Mouse (Mus musculus) hindbrain, embryonic 13.5 days (tissue): ENCODE results near the gene Prkag2. TPM values are rescaled to one million over a fixed set of nuclear protein-coding genes. Genes with fewer than 3 reads are reported as not detected.

Experiments
- ATAC-seq: fragments of 200-750 bp; cut with Nextera tagmentation; 2 replicates; pipeline ENCODE4 v1.8.0; 2017; ENCODE audit warnings: moderate TSS enrichment; ENCODE audit not compliant: low FRiP score
- H3K27ac ChIP-seq: fragments of 300-500 bp; sonication (generic); 2 replicates; pipeline ENCODE4 v1.5.1; 2015; ENCODE audit warnings: inconsistent platforms, mild to moderate bottlenecking, moderate library complexity
- H3K27me3 ChIP-seq: fragments of 300-500 bp; sonication (generic); 2 replicates; pipeline ENCODE4 v1.6.1; 2015; ENCODE audit warnings: mild to moderate bottlenecking, inconsistent platforms
- H3K36me3 ChIP-seq: fragments of 300-500 bp; sonication (generic); 2 replicates; pipeline ENCODE4 v1.6.1; 2015; ENCODE audit warnings: mild to moderate bottlenecking, inconsistent platforms
- H3K4me1 ChIP-seq: fragments of 300-500 bp; sonication (generic); replicated peaks from 2 replicates; pipeline ENCODE4 v1.6.1; 2015; ENCODE audit warnings: inconsistent platforms
- H3K4me2 ChIP-seq: fragments of 300-500 bp; sonication (generic); 2 replicates; pipeline ENCODE4 v1.6.1; 2015; ENCODE audit warnings: inconsistent platforms, mild to moderate bottlenecking, moderate library complexity
- H3K4me3 ChIP-seq: fragments of 300-500 bp; sonication (generic); 2 replicates; pipeline ENCODE4 v1.5.1; 2015; ENCODE audit warnings: mild to moderate bottlenecking, inconsistent platforms
- H3K9ac ChIP-seq: fragments of 300-500 bp; sonication (generic); 2 replicates; pipeline ENCODE4 v1.6.1; 2015; ENCODE audit warnings: mild to moderate bottlenecking, inconsistent platforms
- H3K9me3 ChIP-seq: fragments of 300-500 bp; sonication (generic); 2 replicates; pipeline ENCODE4 v1.6.1; 2016; ENCODE audit warnings: inconsistent platforms
- WGBS: fragments of 180-500 bp; shearing (Covaris S2); methylation state at CpG from one replicate; pipeline ENCODE4 v1.1.7; 2015; 5-methylcytosine and 5-hydroxymethylcytosine counted together
- polyA plus RNA-seq: library from polyadenylated mRNA; unstranded; fragments of >200 nt; fragmentation: Nextera tagmentation; extraction: Ambion mirVana; gene quantifications from 2 replicates; pipeline ENCODE4 v1.2.1, GENCODE M21; 2015

Prkag2 gene
- polyA plus RNA-seq, 1 experiment from 2014 or later: 82.3 TPM

DNA sequence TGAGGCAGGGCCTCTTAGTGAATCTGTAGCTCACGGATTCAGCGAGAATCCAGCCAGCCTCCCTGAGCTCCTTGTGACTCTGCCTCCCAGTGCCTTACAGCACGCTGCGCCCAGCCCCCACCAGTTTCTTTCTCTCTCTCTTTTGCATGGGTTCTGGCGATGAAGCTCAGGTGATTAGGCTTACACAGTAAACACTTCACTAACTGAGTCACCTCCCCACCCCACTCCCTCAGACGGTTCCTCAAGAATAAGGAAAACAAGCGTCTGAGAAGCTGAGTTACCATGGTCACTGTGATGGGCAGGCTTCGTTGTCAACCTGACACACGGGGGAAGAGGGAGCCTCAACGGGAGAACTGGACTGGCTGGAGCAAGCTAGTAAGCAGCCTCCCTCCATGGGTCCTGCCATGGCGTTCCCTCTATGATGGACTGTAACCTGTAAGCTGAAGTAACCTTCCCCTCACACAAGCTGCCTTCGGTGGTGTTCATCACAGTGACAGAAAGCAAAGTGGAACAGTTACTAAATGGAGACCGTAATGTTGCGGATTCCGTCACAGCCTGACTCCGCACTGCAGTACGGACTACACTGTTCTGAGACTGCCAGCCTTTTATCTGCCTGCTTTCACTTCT is 37.8 kb downstream of the Prkag2 start:
- Histone ChIP-seq H3K36me3 (no peaks in the 10 kb centered on the region), H3K9me3 (no peaks in the 10 kb centered on the region), H3K4me3 (no peak overlapping the region), H3K9ac (no peak overlapping the region), H3K27ac (no peak overlapping the region), H3K27me3 (peaks cover 29% of the 10 kb centered on the region), H3K4me1 (peaks cover 55% of the 10 kb centered on the region), H3K4me2 (no peak overlapping the region)
- ATAC-seq: no peak
- WGBS: 46% methylated on average over 17 of the region's 17 CpGs

DNA sequence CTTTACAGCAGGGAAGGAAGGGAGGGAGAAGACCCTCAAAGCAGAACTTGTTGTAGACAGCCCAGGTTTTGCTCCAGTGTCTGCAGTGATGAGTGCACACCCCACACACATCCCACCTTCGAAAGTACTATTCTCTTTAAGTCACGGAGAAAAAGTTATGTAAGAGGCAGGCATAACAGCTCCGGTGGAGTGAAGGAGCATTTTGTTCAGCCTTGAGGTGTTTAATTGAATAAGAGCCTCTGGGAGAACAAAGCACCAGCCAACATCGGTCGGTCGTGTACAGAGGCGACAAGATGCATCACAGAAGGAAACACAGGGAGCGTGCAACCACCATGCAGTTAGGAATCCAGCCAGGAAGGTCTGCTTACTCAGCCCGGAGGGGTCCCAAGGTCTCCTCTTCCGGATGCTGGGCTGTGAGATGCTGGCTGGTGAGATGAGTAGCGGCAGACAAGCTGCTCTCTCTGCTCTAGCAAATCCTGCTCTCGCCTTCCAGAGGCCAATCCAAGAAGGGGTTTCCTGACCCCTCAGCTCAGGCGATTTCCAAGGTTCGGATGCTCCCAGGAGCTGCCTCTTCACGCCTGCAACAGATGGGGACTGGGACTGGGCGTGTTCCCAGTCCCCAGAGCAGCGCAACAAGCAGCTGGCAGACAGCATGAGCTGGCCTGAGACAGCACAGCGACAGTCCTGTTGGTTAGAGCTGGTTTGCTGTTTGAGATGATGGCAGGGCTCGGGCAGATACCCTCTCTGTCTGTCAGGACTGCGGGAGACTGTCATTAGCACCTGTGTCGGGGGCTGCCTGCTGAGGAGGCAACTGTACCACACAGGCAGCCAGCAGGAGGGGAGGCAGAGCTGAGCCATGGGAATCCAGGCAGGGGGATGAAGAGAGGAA is 41.3 kb downstream of the Prkag2 start:
- Histone ChIP-seq H3K36me3 (no peaks in the 10 kb centered on the region), H3K4me2 (peak overlapping the region; percentile 39), H3K9ac (peak overlapping the region; percentile 56), H3K4me1 (peaks cover 53% of the 10 kb centered on the region), H3K27me3 (peaks cover 29% of the 10 kb centered on the region), H3K9me3 (no peaks in the 10 kb centered on the region), H3K4me3 (no peak overlapping the region), H3K27ac (0 out of 2 replicates have a peak overlapping the region, but pooled peaks have one; percentile 30)
- peak; percentile 31; the same call in 1 of the 2 replicates for ATAC-seq
- 21% methylated on average over 21 of the region's 21 CpGs for WGBS

DNA sequence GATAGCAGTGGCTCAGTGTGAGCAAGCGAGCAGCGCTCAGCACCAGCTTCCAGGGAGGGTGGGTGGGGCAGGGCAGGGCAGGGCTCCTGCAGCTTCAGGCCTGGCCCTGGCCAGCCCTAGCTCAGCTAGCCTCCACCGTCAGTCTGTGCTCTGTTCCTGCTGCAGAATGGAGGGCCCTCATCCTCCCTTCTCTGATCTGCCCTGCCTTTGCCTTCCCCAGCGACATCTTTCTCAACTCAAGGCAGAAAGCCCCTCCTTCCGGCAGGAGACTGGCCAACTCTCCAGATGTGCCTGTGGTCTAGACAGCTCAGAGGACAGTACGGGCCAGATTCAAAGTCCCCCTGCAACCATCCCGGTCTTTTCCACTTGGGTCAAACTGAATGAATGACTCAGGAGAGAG is 42.0 kb downstream of the Prkag2 start:
- no peak overlapping the region for H3K9ac ChIP-seq
- no peak overlapping the region for H3K4me3 ChIP-seq
- no peaks in the 10 kb centered on the region for H3K9me3 ChIP-seq
- H3K36me3 ChIP-seq: no peaks in the 10 kb centered on the region
- ATAC-seq: no peak
- 44% methylated on average over 7 of the region's 7 CpGs for WGBS
- H3K4me1 ChIP-seq: peaks cover 49% of the 10 kb centered on the region
- no peak overlapping the region for H3K4me2 ChIP-seq
- H3K27me3 ChIP-seq: peaks cover 29% of the 10 kb centered on the region
- H3K27ac ChIP-seq: no peak overlapping the region

DNA sequence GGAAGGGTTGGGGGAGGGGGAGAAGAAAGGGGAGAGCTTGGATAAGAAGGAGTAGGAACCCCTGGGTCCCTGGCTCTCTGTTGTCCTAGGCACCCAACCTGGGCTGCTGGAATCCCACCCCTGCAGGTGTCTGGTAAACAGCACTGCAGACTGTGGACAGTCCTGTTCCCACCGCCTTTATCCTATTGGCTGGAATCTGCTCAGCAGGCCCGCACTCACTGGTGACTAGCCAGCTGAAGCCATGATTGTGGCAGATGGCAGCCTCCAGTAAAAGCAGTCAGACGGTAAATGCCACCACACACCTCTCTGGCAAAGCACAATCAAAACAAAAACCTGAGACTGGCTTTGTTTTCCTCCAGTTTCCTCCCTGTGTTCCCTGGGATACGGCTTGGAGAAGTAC is 45.2 kb downstream of the Prkag2 start:
- WGBS: 33% methylated on average over 4 of the region's 4 CpGs
- H3K9ac ChIP-seq: no peak overlapping the region
- H3K36me3 ChIP-seq: no peaks in the 10 kb centered on the region
- H3K9me3 ChIP-seq: no peaks in the 10 kb centered on the region
- no peak overlapping the region for H3K4me3 ChIP-seq
- peak; percentile 21; the same call in 1 of the 2 replicates for ATAC-seq
- peaks cover 17% of the 10 kb centered on the region for H3K27me3 ChIP-seq
- peaks cover 30% of the 10 kb centered on the region for H3K4me1 ChIP-seq
- peak overlapping the region; percentile 36; the same call in 1 of the 2 replicates for H3K27ac ChIP-seq
- no peak overlapping the region for H3K4me2 ChIP-seq

DNA sequence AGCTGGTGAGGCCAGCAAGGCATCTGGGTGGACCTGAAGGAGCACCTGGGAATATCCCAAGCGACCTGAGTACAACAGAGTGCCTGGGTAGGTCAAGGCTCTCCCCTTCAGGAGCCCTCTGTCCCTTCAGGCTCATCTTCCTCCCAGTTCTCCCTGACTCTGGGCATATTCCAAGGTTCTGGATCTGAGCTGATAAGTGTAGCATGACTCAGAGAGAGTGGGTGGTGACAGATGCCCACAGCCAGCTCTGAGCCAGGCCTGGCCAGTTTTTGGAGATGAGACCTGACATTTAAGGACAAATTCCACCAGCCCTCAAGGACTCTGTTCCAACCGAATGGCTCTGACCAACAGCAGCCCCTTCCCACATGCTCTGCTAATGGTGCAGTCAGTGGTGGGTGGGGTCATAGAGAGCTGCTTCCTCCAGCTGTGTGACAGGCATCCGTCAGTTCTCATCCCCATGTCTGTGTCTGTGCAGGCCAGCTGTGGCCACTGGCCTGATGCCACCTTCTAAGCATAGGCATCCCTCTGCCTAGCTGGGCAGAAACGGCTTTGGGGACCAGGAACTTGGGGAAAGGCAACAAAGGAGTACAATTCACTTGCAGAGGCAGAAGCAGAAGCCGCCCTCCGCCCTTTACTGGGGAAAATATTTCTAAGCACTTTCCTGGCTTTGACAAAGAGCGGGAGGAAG is 46.3 kb downstream of the Prkag2 start:
- H3K9me3 ChIP-seq: no peaks in the 10 kb centered on the region
- peaks cover 19% of the 10 kb centered on the region for H3K4me1 ChIP-seq
- 83% methylated on average over 7 of the region's 7 CpGs for WGBS
- no peaks in the 10 kb centered on the region for H3K36me3 ChIP-seq
- no peak overlapping the region for H3K4me2 ChIP-seq
- ATAC-seq: no peak
- 0 out of 2 replicates have a peak, but pooled peaks cover 6% of the 10 kb centered on the region for H3K27me3 ChIP-seq
- H3K9ac ChIP-seq: no peak overlapping the region
- H3K4me3 ChIP-seq: no peak overlapping the region
- H3K27ac ChIP-seq: no peak overlapping the region

DNA sequence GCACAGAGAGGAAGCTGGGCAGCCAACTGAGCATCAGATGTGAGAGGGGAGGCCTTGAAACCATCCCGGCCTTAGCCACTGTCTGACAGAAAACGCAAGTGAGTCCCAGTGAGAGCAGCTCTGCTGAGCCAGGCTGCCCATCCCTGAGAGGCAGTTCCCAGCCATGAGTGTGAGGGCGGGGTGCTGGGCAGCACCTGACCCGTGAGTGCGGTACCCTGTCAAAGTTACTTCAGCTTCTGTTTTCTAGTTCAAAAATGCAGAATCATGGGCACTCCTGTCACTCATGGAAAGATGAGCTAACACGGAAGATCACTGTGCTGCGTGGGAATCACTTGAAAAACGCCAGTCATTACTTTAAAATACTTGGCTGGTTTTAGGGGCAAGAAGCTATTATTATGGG is 49.6 kb downstream of the Prkag2 start:
- Histone ChIP-seq H3K4me3 (no peak overlapping the region), H3K27me3 (no peaks in the 10 kb centered on the region), H3K9ac (no peak overlapping the region), H3K36me3 (no peaks in the 10 kb centered on the region), H3K9me3 (no peaks in the 10 kb centered on the region), H3K4me1 (peaks cover 3% of the 10 kb centered on the region; the same call in 1 of the 2 replicates), H3K4me2 (no peak overlapping the region), H3K27ac (no peak overlapping the region)
- WGBS: 82% methylated on average over 8 of the region's 8 CpGs
- ATAC-seq: no peak

DNA sequence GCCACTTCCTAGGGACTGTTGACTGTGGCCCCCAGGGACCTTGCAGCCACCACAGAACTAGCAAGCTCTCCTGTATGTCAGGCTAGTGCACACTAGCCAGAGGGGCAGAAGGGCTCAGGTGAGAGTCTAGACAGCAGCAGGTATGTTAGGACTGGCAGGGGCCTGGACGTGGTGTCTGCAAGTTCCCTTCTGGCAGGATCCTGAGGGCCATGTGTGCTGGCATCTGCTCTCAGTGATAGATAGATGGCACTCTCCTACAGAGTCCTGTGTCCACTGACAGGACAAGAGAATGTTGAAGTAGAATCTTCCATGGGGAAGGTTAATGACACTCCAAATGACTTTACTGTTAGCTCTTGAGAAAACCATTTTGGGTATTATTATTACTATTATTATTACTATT is 52.8 kb downstream of the Prkag2 start:
- no peak for ATAC-seq
- no peaks in the 10 kb centered on the region for H3K4me1 ChIP-seq

DNA sequence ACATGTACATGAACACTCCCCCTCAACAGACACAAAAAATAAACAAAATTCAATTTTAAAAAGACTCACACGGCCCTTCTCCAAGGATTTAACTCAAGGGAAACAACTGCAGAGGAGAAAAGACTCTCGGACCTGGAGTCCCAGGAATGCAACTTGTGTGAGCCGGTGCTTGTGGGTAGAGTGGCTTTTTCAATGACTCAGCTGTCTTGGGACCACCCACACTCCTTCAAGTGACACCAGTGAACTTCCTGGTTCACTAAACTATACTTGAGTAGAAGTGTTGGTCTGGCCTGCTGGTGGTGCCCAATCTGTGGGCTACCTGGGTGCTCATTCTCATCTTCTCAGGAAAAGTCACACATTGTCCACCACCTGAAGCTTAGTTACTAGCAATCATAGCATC is 53.7 kb downstream of the Prkag2 start:
- Histone ChIP-seq H3K9me3 (no peaks in the 10 kb centered on the region), H3K4me3 (no peak overlapping the region), H3K4me2 (no peak overlapping the region), H3K27ac (no peak overlapping the region), H3K27me3 (no peaks in the 10 kb centered on the region), H3K9ac (no peak overlapping the region), H3K4me1 (no peaks in the 10 kb centered on the region), H3K36me3 (no peaks in the 10 kb centered on the region)
- WGBS: 82% methylated on average over 3 of the region's 3 CpGs
- ATAC-seq: no peak

More for the DNA sequence above, 52.8 kb downstream of the Prkag2 start:
- Histone ChIP-seq H3K27ac (no peak overlapping the region), H3K9me3 (no peaks in the 10 kb centered on the region), H3K4me3 (no peak overlapping the region), H3K36me3 (no peaks in the 10 kb centered on the region), H3K27me3 (no peaks in the 10 kb centered on the region), H3K4me2 (no peak overlapping the region), H3K9ac (no peak overlapping the region)
- 61% methylated on average over 1 of the region's 1 CpGs for WGBS

DNA sequence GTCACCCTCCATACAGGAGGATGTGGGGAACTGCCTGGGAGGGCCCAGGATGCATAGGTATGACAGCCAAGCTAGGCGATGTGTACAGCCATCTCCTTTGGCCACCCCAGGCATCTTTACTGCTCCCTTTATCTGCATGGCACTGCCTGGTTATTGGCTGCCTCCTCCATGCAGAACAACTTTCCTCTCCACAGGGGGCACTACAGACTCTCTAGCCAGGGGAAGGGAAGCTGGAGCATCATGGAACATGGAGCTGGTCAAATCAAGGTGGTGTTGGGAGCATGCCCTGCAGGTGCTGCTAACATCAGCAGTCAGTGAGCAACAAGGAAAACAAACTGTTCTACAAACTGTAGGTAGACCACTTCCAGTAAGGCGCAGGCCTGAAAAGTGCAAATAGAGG is 56.4 kb downstream of the Prkag2 start:
- Histone ChIP-seq H3K27me3 (no peaks in the 10 kb centered on the region), H3K27ac (no peak overlapping the region), H3K4me2 (no peak overlapping the region), H3K4me1 (no peaks in the 10 kb centered on the region), H3K36me3 (no peaks in the 10 kb centered on the region), H3K4me3 (no peak overlapping the region), H3K9me3 (no peaks in the 10 kb centered on the region), H3K9ac (no peak overlapping the region)
- no peak for ATAC-seq
- WGBS: 98% methylated on average over 2 of the region's 2 CpGs

DNA sequence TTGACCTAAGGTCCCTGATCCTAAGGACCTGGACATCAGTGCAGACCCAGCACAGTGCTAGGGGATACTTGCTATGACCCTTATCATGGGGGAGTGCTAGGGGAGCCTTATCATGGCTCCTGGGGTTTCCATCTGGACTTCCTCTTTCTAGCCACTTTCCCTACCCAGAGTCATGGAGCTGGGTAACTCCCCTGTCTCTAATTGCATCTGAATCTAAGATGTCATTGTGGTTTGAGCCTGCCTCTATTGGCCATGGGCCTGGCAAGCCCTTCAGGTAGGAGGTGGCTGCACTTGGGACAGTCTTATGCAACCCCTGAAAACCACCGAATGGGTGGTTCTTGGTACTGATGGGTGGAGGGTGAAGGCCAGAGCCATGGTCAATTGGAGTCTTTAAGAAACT is 58.5 kb downstream of the Prkag2 start:
- Histone ChIP-seq H3K27me3 (no peaks in the 10 kb centered on the region), H3K4me1 (no peaks in the 10 kb centered on the region), H3K27ac (no peak overlapping the region), H3K9ac (no peak overlapping the region), H3K36me3 (no peaks in the 10 kb centered on the region), H3K4me3 (no peak overlapping the region), H3K4me2 (no peak overlapping the region), H3K9me3 (no peaks in the 10 kb centered on the region)
- WGBS: 93% methylated on average over 1 of the region's 1 CpGs
- no peak for ATAC-seq

DNA sequence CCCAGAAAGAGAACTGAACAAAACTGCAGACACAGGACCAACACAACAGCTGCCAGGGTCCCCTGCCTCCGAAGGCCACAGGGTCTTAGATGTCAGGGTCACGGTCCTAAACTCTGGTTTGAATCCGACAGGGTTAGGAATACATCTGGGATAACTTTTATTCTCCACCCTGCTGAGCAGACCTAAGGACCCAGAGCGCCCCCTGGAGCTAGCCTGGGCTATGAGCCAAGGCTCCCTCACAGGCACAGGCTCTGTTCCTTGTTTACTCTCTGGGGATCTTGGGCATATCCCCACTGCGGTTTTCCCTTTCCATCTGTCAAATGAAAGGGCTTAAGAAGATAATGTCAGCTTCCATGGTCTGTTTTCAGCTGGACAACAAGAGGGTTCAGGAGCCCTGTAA is 59.1 kb downstream of the Prkag2 start:
- Histone ChIP-seq H3K4me3 (no peak overlapping the region), H3K27me3 (no peaks in the 10 kb centered on the region), H3K27ac (no peak overlapping the region), H3K9me3 (no peaks in the 10 kb centered on the region), H3K4me1 (no peaks in the 10 kb centered on the region), H3K4me2 (no peak overlapping the region), H3K9ac (no peak overlapping the region), H3K36me3 (no peaks in the 10 kb centered on the region)
- no peak for ATAC-seq
- WGBS: 60% methylated on average over 5 of the region's 5 CpGs

DNA sequence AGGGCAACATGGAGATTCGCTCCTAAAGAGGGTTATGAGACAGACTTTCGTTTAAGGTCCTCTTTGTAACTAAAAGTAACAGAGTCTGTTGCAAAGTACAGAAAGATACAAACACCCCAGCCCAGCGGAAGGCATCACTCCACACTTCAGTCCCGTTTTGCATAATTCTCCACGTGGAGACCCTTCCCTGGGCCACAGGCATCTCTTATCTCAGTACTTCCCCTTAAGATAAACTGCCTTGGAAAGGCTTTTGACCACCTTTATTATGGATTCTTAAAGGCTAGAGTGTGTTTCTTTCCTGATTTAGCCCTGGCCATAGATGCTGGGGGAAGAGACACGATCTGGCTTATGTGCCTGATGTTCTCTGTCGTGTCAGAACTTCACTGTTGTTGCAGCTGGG is 59.5 kb downstream of the Prkag2 start:
- Histone ChIP-seq H3K27ac (no peak overlapping the region), H3K4me1 (no peaks in the 10 kb centered on the region), H3K4me3 (no peak overlapping the region), H3K4me2 (no peak overlapping the region), H3K9ac (no peak overlapping the region), H3K27me3 (no peaks in the 10 kb centered on the region), H3K36me3 (no peaks in the 10 kb centered on the region), H3K9me3 (no peaks in the 10 kb centered on the region)
- ATAC-seq: no peak
- WGBS: 83% methylated on average over 7 of the region's 7 CpGs
